Mouse (Mus musculus) neural tube, embryonic 12.5 days (tissue): ENCODE data around the gene Nrxn1. TPM values are rescaled to one million over a fixed set of nuclear protein-coding genes. Genes with fewer than 3 reads are reported as not detected.

Experiments
- ATAC-seq: fragments of 200-750 bp; cut with Nextera tagmentation; 2 replicates; pipeline ENCODE4 v1.8.0; 2017; ENCODE audit warnings: low read depth, mild to moderate bottlenecking, moderate TSS enrichment, moderate library complexity; ENCODE audit not compliant: low FRiP score
- H3K27ac ChIP-seq: fragments of 300-500 bp; sonication (generic); 2 replicates; pipeline ENCODE4 v1.5.1; 2016
- H3K27me3 ChIP-seq: fragments of 300-500 bp; sonication (generic); replicated peaks from 2 replicates; pipeline ENCODE4 v1.6.1; 2016; ENCODE audit warnings: mild to moderate bottlenecking
- H3K36me3 ChIP-seq: fragments of 300-500 bp; sonication (generic); 2 replicates; pipeline ENCODE4 v1.6.1; 2016; ENCODE audit warnings: mild to moderate bottlenecking
- H3K4me1 ChIP-seq: fragments of 300-500 bp; sonication (generic); 2 replicates; pipeline ENCODE4 v1.6.1; 2016
- H3K4me2 ChIP-seq: fragments of 300-500 bp; sonication (generic); replicated peaks from 2 replicates; pipeline ENCODE4 v1.6.1; 2016; ENCODE audit warnings: mild to moderate bottlenecking
- H3K4me3 ChIP-seq: fragments of 300-500 bp; sonication (generic); 2 replicates; pipeline ENCODE4 v1.5.1; 2016
- H3K9ac ChIP-seq: fragments of 300-500 bp; sonication (generic); 2 replicates; pipeline ENCODE4 v1.6.1; 2016; ENCODE audit warnings: mild to moderate bottlenecking
- H3K9me3 ChIP-seq: fragments of 300-500 bp; sonication (generic); 2 replicates; pipeline ENCODE4 v1.6.1; 2016; ENCODE audit warnings: mild to moderate bottlenecking
- WGBS: fragments of 180-500 bp; shearing (Covaris S2); methylation state at CpG from one replicate; pipeline ENCODE4 v1.1.7; 2016; 5-methylcytosine and 5-hydroxymethylcytosine counted together
- polyA plus RNA-seq: library from polyadenylated mRNA; unstranded; fragments of >200 nt; fragmentation: Nextera tagmentation; extraction: Ambion mirVana; gene quantifications from 2 replicates; pipeline ENCODE4 v1.2.1, GENCODE M21; 2016

Gene Nrxn1
- polyA plus RNA-seq, 1 experiment from 2014 or later = 62.1 TPM

DNA sequence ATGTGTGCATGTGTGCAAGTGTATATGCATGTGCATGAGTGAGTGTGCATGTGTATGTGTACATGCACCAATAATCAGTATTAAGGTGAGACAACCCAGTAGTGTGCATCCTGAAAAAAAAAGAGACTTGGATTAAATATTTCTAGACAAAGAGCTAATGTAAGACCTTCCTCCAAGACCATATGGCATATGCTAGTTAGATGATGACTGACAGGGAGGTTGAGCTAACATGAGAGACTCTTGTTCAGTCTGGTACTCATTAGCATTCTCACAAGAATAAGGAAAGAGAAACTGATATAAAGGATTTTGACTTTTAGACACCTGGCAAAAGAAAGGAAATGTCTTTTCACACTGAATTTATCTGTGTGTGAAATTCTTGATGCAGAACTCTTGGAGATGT is 408.7 kb downstream of the Nrxn1 start:
- no peaks in the 10 kb centered on the region for H3K36me3 ChIP-seq
- H3K9me3 ChIP-seq = no peaks in the 10 kb centered on the region
- ATAC-seq = no peak
- H3K4me1 ChIP-seq = no peaks in the 10 kb centered on the region
- no peak overlapping the region for H3K9ac ChIP-seq
- H3K4me2 ChIP-seq = no peak overlapping the region
- H3K27ac ChIP-seq = no peak overlapping the region
- no peak overlapping the region for H3K4me3 ChIP-seq
- H3K27me3 ChIP-seq = no peaks in the 10 kb centered on the region

DNA sequence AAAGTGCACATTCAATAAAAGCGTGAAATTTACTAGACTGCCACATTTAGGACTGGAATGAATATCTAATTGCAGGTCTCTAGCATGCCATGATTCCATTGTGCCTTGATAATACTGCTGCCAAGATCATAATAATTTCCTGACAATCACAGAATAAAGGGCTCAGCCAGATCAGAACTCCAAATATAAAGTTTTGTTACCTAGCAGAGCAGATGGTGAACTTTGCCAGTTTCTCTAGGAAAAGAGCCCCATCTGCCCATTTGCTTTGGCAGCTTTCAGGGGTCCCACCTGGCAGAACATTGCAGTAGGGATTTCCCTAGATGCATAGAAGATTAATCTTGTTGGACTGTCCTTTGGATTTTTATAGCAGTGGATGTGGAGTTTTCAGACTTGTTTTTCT is 411.9 kb downstream of the Nrxn1 start:
- Histone ChIP-seq H3K9me3 (no peaks in the 10 kb centered on the region), H3K4me3 (no peak overlapping the region), H3K36me3 (no peaks in the 10 kb centered on the region), H3K27ac (no peak overlapping the region), H3K4me1 (no peaks in the 10 kb centered on the region), H3K4me2 (no peak overlapping the region), H3K9ac (no peak overlapping the region), H3K27me3 (no peaks in the 10 kb centered on the region)
- 84% methylated on average over 1 of the region's 1 CpGs for WGBS
- ATAC-seq = no peak

DNA sequence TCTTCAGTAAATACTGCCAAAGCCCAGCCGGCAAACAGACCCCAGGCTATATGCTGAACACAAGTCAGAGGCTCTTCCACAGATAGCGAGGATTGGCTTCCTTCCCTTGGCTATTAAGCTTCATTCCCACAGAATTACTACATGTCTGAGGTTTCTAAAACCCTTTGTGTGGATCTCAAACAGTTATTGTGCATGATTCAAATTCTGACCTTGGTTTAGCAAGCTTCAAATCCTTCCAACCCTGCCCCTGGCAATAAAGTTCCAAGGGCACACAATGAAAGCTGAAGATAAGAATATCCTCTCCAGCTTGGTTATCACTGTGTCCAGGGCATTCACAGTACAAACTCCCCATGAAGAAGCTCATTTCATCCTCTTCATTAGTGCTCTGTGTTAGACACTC is 416.2 kb downstream of the Nrxn1 start:
- H3K27me3 ChIP-seq = no peaks in the 10 kb centered on the region
- no peak overlapping the region for H3K27ac ChIP-seq
- no peak for ATAC-seq
- H3K9ac ChIP-seq = no peak overlapping the region
- no peaks in the 10 kb centered on the region for H3K4me1 ChIP-seq
- WGBS = 76% methylated on average over 2 of the region's 2 CpGs
- H3K9me3 ChIP-seq = no peaks in the 10 kb centered on the region
- no peaks in the 10 kb centered on the region for H3K36me3 ChIP-seq
- no peak overlapping the region for H3K4me2 ChIP-seq
- no peak overlapping the region for H3K4me3 ChIP-seq

DNA sequence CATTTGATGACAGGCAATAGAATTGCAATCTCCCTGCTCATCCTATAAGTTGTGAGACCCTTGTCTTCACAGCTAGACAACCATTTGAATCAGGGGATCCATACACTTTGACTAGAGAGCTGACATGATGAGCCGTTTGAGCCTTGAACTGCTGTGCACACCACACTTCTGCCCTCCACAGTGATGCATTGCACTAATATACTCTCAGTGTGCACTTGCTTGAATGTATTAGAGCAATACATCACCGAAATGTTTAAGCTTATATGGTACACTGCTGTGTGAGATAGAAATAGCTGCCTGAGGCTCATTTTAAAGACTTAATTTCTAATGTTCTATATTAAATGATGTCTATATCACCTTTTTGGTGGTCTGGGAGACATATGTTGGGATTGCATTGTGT is 430.6 kb downstream of the Nrxn1 start:
- WGBS = 85% methylated on average over 2 of the region's 2 CpGs
- H3K4me3 ChIP-seq = no peak overlapping the region
- H3K4me1 ChIP-seq = no peaks in the 10 kb centered on the region
- no peak overlapping the region for H3K4me2 ChIP-seq
- no peak overlapping the region for H3K27ac ChIP-seq
- H3K27me3 ChIP-seq = no peaks in the 10 kb centered on the region
- H3K9me3 ChIP-seq = no peaks in the 10 kb centered on the region
- ATAC-seq = no peak
- H3K9ac ChIP-seq = no peak overlapping the region
- no peaks in the 10 kb centered on the region for H3K36me3 ChIP-seq

DNA sequence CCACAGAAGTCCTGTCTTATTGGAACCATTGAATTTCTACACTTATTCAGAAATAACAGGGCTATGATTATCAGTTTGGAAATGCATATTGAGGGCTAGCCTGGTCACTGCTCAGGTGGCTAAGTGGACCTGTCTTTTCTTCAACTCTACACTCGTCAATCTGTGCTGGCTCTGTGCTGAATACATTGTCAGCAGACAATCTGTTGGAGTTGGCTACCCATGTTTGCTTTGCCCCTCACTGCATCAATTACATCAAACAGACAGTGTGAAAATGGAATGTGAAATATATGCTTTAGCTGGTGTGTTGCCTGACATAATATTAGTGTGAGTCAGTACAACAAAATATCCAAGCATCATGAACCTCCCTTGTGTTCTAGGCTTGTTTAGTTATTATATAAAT is 438.4 kb downstream of the Nrxn1 start:
- WGBS = 70% methylated on average over 1 of the region's 1 CpGs

DNA sequence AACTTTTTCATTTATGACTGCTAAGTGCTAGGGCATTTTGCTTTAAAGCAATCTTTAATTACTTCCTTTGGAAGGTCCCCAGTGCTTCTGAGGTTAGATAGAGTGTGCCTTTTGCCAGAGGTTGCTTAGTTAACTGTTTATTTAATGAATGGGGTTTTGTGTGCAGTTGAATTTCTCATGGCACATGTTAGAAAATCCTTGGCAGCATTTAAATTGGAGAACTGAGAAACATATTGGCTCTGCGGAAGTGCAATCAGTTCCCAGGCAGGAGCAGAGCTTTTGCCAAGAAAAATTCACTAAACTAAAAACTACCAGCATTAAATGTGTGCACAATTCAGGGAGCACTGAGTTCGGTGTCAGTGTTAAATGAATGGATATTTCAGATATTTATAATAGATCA is 439.5 kb downstream of the Nrxn1 start:
- H3K4me2 ChIP-seq = no peak overlapping the region
- no peaks in the 10 kb centered on the region for H3K4me1 ChIP-seq
- no peak overlapping the region for H3K27ac ChIP-seq
- no peaks in the 10 kb centered on the region for H3K36me3 ChIP-seq
- H3K9me3 ChIP-seq = no peaks in the 10 kb centered on the region
- no peak for ATAC-seq
- H3K4me3 ChIP-seq = no peak overlapping the region
- WGBS = 81% methylated on average over 2 of the region's 2 CpGs
- H3K9ac ChIP-seq = no peak overlapping the region
- H3K27me3 ChIP-seq = no peaks in the 10 kb centered on the region

More for the DNA sequence above, 438.4 kb downstream of the Nrxn1 start:
- Histone ChIP-seq H3K4me1 (no peaks in the 10 kb centered on the region), H3K4me2 (no peak overlapping the region), H3K9me3 (no peaks in the 10 kb centered on the region), H3K4me3 (no peak overlapping the region), H3K27ac (no peak overlapping the region), H3K9ac (no peak overlapping the region), H3K27me3 (no peaks in the 10 kb centered on the region), H3K36me3 (no peaks in the 10 kb centered on the region)
- ATAC-seq = no peak

DNA sequence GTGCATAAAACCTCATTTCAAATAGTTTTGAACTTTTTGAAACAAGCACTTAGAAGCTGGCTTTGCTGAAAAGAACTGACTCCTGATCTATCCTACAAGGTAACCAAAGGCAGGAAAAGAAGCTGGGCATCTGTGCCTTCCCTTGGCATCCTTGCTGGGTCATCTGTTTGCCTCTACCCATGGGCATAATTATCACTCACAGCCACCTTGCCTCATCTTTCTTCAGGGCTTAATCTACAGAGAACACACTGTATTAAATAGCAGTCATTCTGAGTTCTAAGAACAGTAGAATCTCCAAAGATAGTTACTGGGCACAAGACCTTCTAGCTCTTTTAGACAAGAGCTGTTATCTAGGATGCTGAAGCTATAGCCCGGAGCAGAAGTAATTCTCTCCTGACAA is 442.6 kb downstream of the Nrxn1 start:
- Histone ChIP-seq H3K9me3 (no peaks in the 10 kb centered on the region), H3K27me3 (no peaks in the 10 kb centered on the region), H3K9ac (no peak overlapping the region), H3K4me2 (no peak overlapping the region), H3K27ac (no peak overlapping the region), H3K36me3 (no peaks in the 10 kb centered on the region), H3K4me3 (no peak overlapping the region), H3K4me1 (no peaks in the 10 kb centered on the region)
- no peak for ATAC-seq
- 84% methylated on average over 1 of the region's 1 CpGs for WGBS

DNA sequence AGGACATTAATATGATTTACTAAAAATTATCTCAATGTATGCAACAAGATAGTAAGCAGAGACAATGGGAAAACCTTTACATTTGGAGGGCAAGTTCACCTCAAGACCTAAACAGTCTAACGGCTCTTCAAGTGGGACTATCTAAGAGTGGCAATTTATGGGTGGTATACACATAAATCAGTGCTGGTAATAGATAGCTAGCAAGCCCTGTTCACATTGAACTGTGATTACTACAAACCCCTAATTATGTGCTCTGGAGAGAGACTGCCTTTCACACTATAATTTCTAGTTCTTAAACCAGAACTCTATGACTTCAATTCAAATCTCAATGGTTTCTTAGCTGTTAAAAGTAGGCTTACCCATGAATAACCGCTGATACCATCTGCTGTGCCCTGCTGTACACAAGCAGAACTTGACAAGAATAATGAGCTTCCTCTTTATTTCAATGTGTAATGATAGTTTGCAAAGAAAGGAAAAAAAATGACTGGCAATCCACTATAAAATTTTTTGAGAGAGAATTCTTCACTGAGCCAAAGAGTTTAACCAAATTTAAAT is 453.8 kb downstream of the Nrxn1 start:
- H3K27ac ChIP-seq = no peak overlapping the region
- no peaks in the 10 kb centered on the region for H3K9me3 ChIP-seq
- no peak overlapping the region for H3K4me2 ChIP-seq
- H3K27me3 ChIP-seq = no peaks in the 10 kb centered on the region
- no peak overlapping the region for H3K9ac ChIP-seq
- ATAC-seq = no peak
- no peak overlapping the region for H3K4me3 ChIP-seq
- 54% methylated on average over 2 of the region's 2 CpGs for WGBS
- no peaks in the 10 kb centered on the region for H3K36me3 ChIP-seq
- no peaks in the 10 kb centered on the region for H3K4me1 ChIP-seq

DNA sequence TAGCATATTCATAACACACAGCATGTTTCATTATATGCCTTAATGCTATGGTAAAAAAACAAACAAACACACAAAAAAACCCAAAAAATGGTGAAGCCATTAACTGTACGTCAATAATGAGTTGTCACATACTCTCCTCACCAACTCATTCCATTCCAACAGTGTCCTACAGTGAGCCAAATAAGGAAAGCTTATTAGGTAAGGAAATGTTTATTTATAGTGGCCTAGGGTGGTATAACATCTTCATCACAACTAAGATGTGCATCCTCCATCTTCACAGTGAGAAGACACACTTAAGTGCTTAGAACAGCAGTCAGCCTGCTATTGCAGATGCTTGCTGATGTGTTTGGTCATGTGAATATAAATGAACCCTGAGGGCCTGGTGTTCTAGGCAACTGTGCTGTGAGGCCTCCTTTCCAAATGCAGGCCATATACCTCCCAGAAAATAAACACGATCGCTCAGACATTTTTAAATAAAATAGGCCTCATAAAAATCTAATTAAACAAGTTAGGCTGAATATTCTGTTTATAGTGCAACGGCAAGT is 454.6 kb downstream of the Nrxn1 start:
- ATAC-seq = peak; percentile 44; the same call in 1 of the 2 replicates
- no peak overlapping the region for H3K4me3 ChIP-seq
- WGBS = 78% methylated on average over 4 of the region's 4 CpGs
- no peak overlapping the region for H3K4me2 ChIP-seq
- H3K36me3 ChIP-seq = no peaks in the 10 kb centered on the region
- H3K4me1 ChIP-seq = no peaks in the 10 kb centered on the region
- H3K9ac ChIP-seq = no peak overlapping the region
- no peaks in the 10 kb centered on the region for H3K27me3 ChIP-seq
- no peak overlapping the region for H3K27ac ChIP-seq
- H3K9me3 ChIP-seq = no peaks in the 10 kb centered on the region

DNA sequence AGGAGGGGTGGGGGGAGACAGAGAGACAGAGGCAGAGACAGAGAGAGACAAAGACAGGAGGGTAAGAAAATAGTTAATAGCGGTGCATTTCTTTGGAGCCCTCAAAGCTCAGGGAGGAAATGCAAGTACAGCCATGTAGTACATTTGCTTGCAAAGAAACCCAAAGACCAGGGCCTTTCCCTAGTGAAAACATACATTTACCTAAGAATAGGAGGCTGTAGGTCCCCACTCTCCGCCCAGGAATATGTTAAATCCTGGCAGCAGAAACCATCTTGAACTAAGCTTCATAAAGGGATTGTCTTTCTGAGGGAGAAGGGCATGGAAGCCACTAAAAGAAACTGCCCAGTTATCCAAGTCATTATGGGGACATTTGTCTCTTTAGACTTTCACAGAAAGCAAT is 461.5 kb downstream of the Nrxn1 start:
- 38% methylated on average over 2 of the region's 2 CpGs for WGBS
- Histone ChIP-seq H3K36me3 (no peaks in the 10 kb centered on the region), H3K27me3 (no peaks in the 10 kb centered on the region), H3K9me3 (no peaks in the 10 kb centered on the region), H3K4me3 (no peak overlapping the region), H3K9ac (no peak overlapping the region), H3K4me1 (no peaks in the 10 kb centered on the region), H3K4me2 (no peak overlapping the region), H3K27ac (no peak overlapping the region)
- no peak for ATAC-seq

DNA sequence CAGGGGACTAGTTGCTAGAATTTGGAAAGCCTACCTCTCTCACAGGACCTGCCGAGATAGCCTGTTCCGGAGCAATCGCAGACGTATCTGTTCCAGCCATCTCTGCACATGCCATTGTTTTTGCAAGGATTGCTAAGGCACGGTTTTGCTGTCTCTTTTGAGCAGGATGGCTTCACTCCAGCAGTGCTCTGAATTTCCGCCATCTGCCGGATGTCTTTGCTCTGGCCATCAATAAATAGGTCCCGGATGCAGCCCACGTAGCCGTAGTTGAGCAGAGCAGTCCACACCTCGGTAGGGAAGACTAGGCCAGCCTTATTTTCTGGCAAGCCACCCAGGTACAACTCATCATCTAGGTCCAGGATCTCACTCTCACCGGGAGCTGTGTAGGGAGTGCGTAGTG is 463.0 kb downstream of the Nrxn1 start:
- Histone ChIP-seq H3K4me3 (no peak overlapping the region), H3K4me1 (no peaks in the 10 kb centered on the region), H3K36me3 (no peaks in the 10 kb centered on the region), H3K9ac (no peak overlapping the region), H3K27me3 (no peaks in the 10 kb centered on the region), H3K27ac (no peak overlapping the region), H3K4me2 (no peak overlapping the region), H3K9me3 (no peaks in the 10 kb centered on the region)
- 73% methylated on average over 13 of the region's 13 CpGs for WGBS
- no peak for ATAC-seq

DNA sequence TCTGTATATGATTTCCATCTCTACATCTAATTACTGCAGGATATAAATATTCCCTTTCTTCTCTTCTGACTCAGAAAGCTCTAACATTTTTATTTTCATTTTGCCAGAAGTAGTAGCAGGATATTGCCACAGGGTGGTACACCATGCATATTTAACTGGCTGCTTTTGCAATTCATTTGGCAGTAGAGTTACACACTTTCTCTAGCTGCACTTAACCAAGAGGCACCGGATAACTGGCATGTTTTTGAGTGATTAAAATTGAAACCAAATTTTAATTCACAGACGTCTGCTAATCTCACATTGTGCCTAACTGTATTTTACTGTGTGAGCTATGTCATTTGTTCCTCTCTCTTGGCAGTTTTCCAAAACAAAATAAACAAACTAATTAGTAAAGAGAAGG is 464.4 kb downstream of the Nrxn1 start:
- H3K4me1 ChIP-seq = no peaks in the 10 kb centered on the region
- no peak overlapping the region for H3K4me2 ChIP-seq
- H3K27me3 ChIP-seq = no peaks in the 10 kb centered on the region
- peak; percentile 73 for ATAC-seq
- no peak overlapping the region for H3K9ac ChIP-seq
- no peaks in the 10 kb centered on the region for H3K36me3 ChIP-seq
- no peaks in the 10 kb centered on the region for H3K9me3 ChIP-seq
- no peak overlapping the region for H3K4me3 ChIP-seq
- H3K27ac ChIP-seq = no peak overlapping the region
- 49% methylated on average over 2 of the region's 2 CpGs for WGBS

DNA sequence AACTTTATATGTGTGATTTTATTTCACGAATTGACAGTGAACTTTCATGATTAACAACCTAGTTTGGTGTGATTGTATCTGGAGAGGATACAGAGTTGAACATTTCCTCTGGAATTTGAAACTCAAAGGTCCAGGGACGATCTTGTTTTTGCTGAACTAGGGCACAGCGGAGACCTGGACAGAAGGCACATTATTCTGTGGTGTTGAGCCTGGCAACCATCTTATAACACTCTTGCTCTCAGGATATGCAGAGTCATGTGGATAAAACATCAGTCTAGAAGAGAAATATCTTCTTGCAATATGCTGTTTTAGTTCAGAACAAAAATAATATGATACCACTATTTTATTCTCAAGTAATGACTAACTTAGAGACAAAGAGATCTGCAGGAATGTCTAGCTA is 464.9 kb downstream of the Nrxn1 start:
- no peaks in the 10 kb centered on the region for H3K9me3 ChIP-seq
- H3K36me3 ChIP-seq = no peaks in the 10 kb centered on the region
- no peak overlapping the region for H3K27ac ChIP-seq
- 68% methylated on average over 3 of the region's 3 CpGs for WGBS
- no peaks in the 10 kb centered on the region for H3K27me3 ChIP-seq
- no peaks in the 10 kb centered on the region for H3K4me1 ChIP-seq
- ATAC-seq = no peak
- no peak overlapping the region for H3K4me2 ChIP-seq
- H3K4me3 ChIP-seq = no peak overlapping the region
- no peak overlapping the region for H3K9ac ChIP-seq
